Mouse (Mus musculus): ENCODE results near the gene Arhgef25. TPM values are rescaled to one million over a fixed set of nuclear protein-coding genes. Genes with fewer than 3 reads are reported as not detected.

Arhgef25 gene
- polyA plus RNA-seq (2012; fragmentation: generic; extraction: Trizol), result 31.8 TPM
- long read RNA-seq, experiment 1, transcript Arhgef25-201 (16 exons, 2,218 nt), result major isoform, 14 of 37 reads
- long read RNA-seq, experiment 1, partial matches to known transcripts, result 19 of 37 reads
- long read RNA-seq, experiment 1, other reads (novel, unspliced or antisense), result 4 of 37 reads
- long read RNA-seq, experiment 2, transcript Arhgef25-201 (16 exons, 2,218 nt), result major isoform, 79 of 116 reads
- long read RNA-seq, experiment 2, partial matches to known transcripts, result 7 of 116 reads
- long read RNA-seq, experiment 2, other reads (novel, unspliced or antisense), result 27 of 116 reads

GRCm38 (mm10) chr10:127189651-127190381 lies at the start of gene Arhgef25:
TSS of gene Arhgef25 (minus strand) at chr10:127190083.
- H3ac ChIP-seq (ENCODE audit: control insufficient read depth, insufficient read length, low read depth), result peak within 1 kb of the TSS; percentile 90
- TF ChIP-seq USF1 (IDR thresholded peaks at IDR 0.05; ENCODE audit: low read depth) (no peak), CTCF (IDR thresholded peaks at IDR 0.05; ENCODE audit: control insufficient read depth, insufficient read depth, insufficient read length) (no peak)
- H3K79me2 ChIP-seq (ENCODE audit: control insufficient read depth, insufficient read depth), result peaks cover 7% of the 10 kb centered on the region
- no peaks in the 10 kb centered on the region for H3K27me3 ChIP-seq (ENCODE audit: control insufficient read depth, insufficient read depth, insufficient read length)
- peaks cover 7% of the 10 kb centered on the region for H3K36me3 ChIP-seq (ENCODE audit: control insufficient read depth, insufficient read depth)
- H3K4me3 ChIP-seq (ENCODE audit: insufficient read depth, poor library complexity, severe bottlenecking), result peak within 1 kb of the TSS; percentile 40
- H3K79me3 ChIP-seq (ENCODE audit: low read depth), result no peaks in the 10 kb centered on the region

GRCm38 (mm10) chr10:127238241-127238824 lies 48.5 kb upstream of the Arhgef25 start:
- Histone ChIP-seq H3K4me3 (ENCODE audit: insufficient read depth, poor library complexity, severe bottlenecking) (no peak overlapping the region), H3K79me2 (ENCODE audit: control insufficient read depth, insufficient read depth) (no peaks in the 10 kb centered on the region), H3K79me3 (ENCODE audit: low read depth) (no peaks in the 10 kb centered on the region), H3K36me3 (ENCODE audit: control insufficient read depth, insufficient read depth) (no peaks in the 10 kb centered on the region), H3ac (ENCODE audit: control insufficient read depth, insufficient read length, low read depth) (no peak overlapping the region), H3K27me3 (ENCODE audit: control insufficient read depth, insufficient read depth, insufficient read length) (peaks cover 82% of the 10 kb centered on the region)
- no peak for TF ChIP-seq MAX (IDR thresholded peaks at IDR 0.05)
- no peak for TF ChIP-seq FOSL1 (IDR thresholded peaks at IDR 0.05; ENCODE audit: insufficient read depth, low read length, poor library complexity, severe bottlenecking)
- no peak for TF ChIP-seq CTCF (IDR thresholded peaks at IDR 0.05; ENCODE audit: control insufficient read depth, insufficient read depth, insufficient read length)
- no peak for TF ChIP-seq MYOD1 (IDR thresholded peaks at IDR 0.05; ENCODE audit: control insufficient read depth, insufficient read length, low read depth)
- no peak for TF ChIP-seq MYOG (IDR thresholded peaks at IDR 0.05; ENCODE audit: control insufficient read depth, extremely low read depth, insufficient read length)
- TF ChIP-seq USF1 (IDR thresholded peaks at IDR 0.05; ENCODE audit: low read depth), result no peak
- no peak for TF ChIP-seq CEBPB (IDR thresholded peaks at IDR 0.05; ENCODE audit: low read depth)

DNA sequence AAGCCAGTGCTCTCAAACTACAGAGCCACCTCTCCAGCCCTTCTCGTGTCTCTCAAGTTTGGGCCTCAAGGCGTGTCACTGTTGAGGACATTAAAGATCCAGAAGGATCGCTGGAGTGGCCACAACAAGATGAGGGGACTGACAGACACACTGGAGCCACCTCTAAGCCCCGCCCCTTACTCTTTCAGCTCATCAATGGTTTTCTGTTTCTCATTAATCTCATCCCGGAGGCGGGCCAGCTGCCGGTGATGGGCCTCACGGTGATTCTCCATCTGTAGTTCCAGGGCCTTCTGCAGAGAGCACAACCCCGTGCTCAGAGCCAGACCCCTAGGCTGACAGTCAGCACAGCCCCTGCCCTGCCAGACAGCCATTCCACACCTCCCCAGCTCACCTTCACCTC lies 46.7 kb upstream of the Arhgef25 start:
- Histone ChIP-seq H3ac (ENCODE audit: control insufficient read depth, insufficient read length, low read depth) (no peak overlapping the region), H3K27me3 (ENCODE audit: control insufficient read depth, insufficient read depth, insufficient read length) (peaks cover 69% of the 10 kb centered on the region), H3K4me3 (ENCODE audit: insufficient read depth, poor library complexity, severe bottlenecking) (no peak overlapping the region), H3K79me2 (ENCODE audit: control insufficient read depth, insufficient read depth) (no peaks in the 10 kb centered on the region), H3K79me3 (ENCODE audit: low read depth) (no peaks in the 10 kb centered on the region), H3K36me3 (ENCODE audit: control insufficient read depth, insufficient read depth) (no peaks in the 10 kb centered on the region)
- TF ChIP-seq CTCF (IDR thresholded peaks at IDR 0.05; ENCODE audit: control insufficient read depth, insufficient read depth, insufficient read length) (no peak), FOSL1 (IDR thresholded peaks at IDR 0.05; ENCODE audit: insufficient read depth, low read length, poor library complexity, severe bottlenecking) (no peak), MAX (IDR thresholded peaks at IDR 0.05) (no peak), USF1 (IDR thresholded peaks at IDR 0.05; ENCODE audit: low read depth) (no peak)

GRCm38 (mm10) chr10:127233141-127233540 lies 43.3 kb upstream of the Arhgef25 start:
- Histone ChIP-seq H3K4me3 (ENCODE audit: insufficient read depth, poor library complexity, severe bottlenecking) (no peak overlapping the region), H3ac (ENCODE audit: control insufficient read depth, insufficient read length, low read depth) (no peak overlapping the region), H3K27me3 (ENCODE audit: control insufficient read depth, insufficient read depth, insufficient read length) (peaks cover 55% of the 10 kb centered on the region), H3K79me3 (ENCODE audit: low read depth) (no peaks in the 10 kb centered on the region), H3K36me3 (ENCODE audit: control insufficient read depth, insufficient read depth) (no peaks in the 10 kb centered on the region), H3K79me2 (ENCODE audit: control insufficient read depth, insufficient read depth) (no peaks in the 10 kb centered on the region)
- TF ChIP-seq USF1 (IDR thresholded peaks at IDR 0.05; ENCODE audit: low read depth) (no peak), MYOD1 (IDR thresholded peaks at IDR 0.05; ENCODE audit: control insufficient read depth, insufficient read length, low read depth) (no peak), CTCF (IDR thresholded peaks at IDR 0.05; ENCODE audit: control insufficient read depth, insufficient read depth, insufficient read length) (no peak), CEBPB (IDR thresholded peaks at IDR 0.05; ENCODE audit: low read depth) (no peak)

DNA sequence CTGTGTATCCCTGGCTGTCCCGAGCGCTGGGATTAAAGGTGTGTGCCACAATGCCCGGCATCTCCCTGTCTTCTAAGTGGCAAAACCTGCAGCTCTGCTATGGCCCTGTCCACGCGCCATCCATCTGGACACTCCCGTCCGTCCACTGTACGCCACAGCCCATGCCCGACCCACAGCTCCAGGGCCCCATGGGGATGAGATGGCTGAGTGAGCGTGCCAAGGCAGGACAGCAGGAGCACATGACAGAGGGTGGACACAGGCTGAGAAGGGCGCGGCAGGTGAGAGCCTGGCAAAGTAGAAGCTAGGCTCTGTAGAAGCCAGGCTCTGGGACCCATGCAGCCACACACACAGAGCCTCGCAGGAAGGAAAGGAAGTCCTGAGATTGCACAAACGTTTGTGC lies 41.9 kb upstream of the Arhgef25 start:
- no peak overlapping the region for H3ac ChIP-seq (ENCODE audit: control insufficient read depth, insufficient read length, low read depth)
- H3K36me3 ChIP-seq (ENCODE audit: control insufficient read depth, insufficient read depth), result no peaks in the 10 kb centered on the region
- no peaks in the 10 kb centered on the region for H3K79me2 ChIP-seq (ENCODE audit: control insufficient read depth, insufficient read depth)
- no peak overlapping the region for H3K4me3 ChIP-seq (ENCODE audit: insufficient read depth, poor library complexity, severe bottlenecking)
- H3K79me3 ChIP-seq (ENCODE audit: low read depth), result no peaks in the 10 kb centered on the region
- H3K27me3 ChIP-seq (ENCODE audit: control insufficient read depth, insufficient read depth, insufficient read length), result peaks cover 44% of the 10 kb centered on the region
- TF ChIP-seq FOSL1 (IDR thresholded peaks at IDR 0.05; ENCODE audit: insufficient read depth, low read length, poor library complexity, severe bottlenecking) (no peak), MAX (IDR thresholded peaks at IDR 0.05) (no peak), MYOD1 (IDR thresholded peaks at IDR 0.05; ENCODE audit: control insufficient read depth, insufficient read length, low read depth) (no peak), CEBPB (IDR thresholded peaks at IDR 0.05; ENCODE audit: low read depth) (no peak), MYOG (IDR thresholded peaks at IDR 0.05; ENCODE audit: control insufficient read depth, extremely low read depth, insufficient read length) (no peak), CTCF (IDR thresholded peaks at IDR 0.05; ENCODE audit: control insufficient read depth, insufficient read depth, insufficient read length) (no peak), USF1 (IDR thresholded peaks at IDR 0.05; ENCODE audit: low read depth) (no peak)
